Mouse (Mus musculus) granulocyte monocyte progenitor cell, adult 5-6 weeks (primary cell): Measurements from ENCODE around the gene Cfap97d2. TPM values are rescaled to one million over a fixed set of nuclear protein-coding genes. Genes with fewer than 3 reads are reported as not detected.

Experiments
- ATAC-seq: replicated peaks from 2 replicates; pipeline ENCODE4 v1.8.0; 2016; ENCODE audit warnings: mild to moderate bottlenecking, moderate TSS enrichment, inconsistent platforms; ENCODE audit not compliant: poor library complexity, severe bottlenecking
- total RNA-seq, 2 experiments: library from RNA; stranded (forward) in 1 of 2; stranded (reverse) in 1 of 2; fragments of 200-712, 200-1000 nt in 1 of 2; fragments of >200 nt in 1 of 2; fragmentation: Nextera tagmentation in 1 of 2; gene quantifications; 2 replicates each; pipeline ENCODE4 v1.2.3; 2014 to 2017

The Cfap97d2 gene
- total RNA-seq, 2 experiments from 2014 or later = not detected

DNA sequence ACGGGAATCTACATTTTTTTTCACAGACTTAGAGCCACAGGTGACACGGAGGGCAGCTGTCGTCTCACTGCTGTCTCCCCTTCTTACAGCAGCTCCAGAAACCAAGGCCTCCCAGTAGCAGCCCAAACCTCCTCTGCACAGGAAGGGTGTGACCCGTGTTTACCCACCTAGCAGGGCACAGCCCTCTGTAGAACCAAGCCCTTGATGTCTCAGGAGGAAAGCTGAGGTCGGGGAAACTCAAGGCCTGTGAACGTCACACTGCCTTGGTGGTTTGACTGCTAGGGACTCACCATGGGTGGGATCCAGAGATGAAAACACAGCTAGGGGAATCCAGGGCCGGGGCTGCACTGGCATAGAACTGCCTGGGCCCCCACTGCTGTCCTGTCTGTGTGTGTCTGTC, 19.3 kb upstream of the Cfap97d2 start:
- no peak for ATAC-seq

- ATAC-seq = no peak
Observed at GRCm38 (mm10) chr8:13687101-13687717, 18.5 kb upstream of the Cfap97d2 start.

DNA sequence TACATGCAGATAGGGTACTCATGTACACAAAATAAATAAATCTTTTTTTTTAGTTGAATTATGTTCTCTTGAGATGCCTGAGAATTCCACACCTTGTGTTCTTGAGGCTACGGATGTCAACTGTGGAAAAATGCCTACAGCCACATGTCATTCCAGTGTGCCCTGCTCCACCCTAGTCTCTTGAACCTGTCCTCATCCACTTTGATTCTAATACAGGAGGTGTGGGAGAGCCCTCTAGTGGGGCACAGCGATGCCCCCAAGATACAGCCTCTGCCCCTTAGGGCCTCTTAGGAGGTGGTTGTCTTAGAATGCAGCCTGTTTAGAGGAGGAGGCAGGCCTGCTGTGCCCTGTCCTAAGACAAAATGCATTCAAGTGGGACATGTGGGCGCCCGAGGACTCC, 17.7 kb upstream of the Cfap97d2 start:
- no peak for ATAC-seq

GRCm38 (mm10) chr8:13688461-13688860, 17.2 kb upstream of the Cfap97d2 start:
- no peak for ATAC-seq

DNA sequence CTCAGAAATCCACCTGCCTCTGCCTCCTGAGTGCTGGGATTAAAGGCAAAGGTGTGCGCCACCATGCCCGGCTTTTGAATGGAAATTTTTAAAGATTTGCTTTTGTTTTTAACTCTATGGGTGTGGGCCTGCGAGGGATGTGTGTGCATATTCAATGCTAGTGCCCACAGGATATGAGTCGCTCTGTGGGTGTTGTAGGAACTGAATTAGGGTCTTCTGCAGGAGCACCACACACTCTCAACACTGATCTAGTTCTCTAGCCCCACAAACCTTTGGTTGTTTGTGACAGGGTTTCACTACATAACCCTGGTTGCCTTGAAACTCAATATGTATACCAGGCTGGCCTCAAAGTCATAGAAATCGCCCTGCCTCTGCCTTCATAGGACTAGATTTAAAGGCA, 16.4 kb upstream of the Cfap97d2 start:
- ATAC-seq = no peak

DNA sequence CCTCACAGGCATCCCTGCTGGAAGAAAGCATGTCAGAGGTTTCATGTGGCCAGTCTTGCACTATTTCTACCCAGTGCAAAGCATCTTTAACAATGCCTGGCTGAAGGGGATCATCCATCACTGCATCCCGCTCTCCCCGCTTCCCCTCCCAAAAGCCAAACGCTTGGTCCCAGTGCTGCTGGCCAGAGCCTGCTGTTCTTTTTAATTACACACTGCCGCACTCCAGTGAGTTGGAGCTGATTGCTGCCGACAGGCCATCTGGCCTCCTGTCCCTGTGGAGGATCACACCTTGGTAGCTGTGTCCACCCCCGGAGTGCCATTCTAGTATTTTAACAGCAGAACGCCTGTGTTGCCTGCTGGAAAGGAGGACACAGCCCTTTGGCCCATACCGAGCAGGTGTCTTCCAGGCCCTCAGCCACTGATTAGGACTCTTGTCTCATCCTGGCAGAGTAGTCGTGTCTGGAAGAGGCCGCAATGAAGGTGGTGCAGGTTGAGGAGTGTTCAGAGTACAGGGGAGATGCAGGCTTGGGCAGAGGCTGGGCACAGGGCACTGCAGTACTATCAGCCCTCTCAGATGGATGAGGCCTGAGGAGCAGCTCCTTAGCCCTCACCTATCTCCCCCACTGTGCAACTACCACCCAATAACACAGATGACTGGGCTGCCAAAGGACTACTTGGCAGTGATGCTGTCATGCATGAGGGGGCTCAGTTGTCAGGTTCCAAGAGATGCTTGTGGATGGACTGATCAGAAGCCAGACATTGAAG, 13.2 kb upstream of the Cfap97d2 start:
- no peak for ATAC-seq

DNA sequence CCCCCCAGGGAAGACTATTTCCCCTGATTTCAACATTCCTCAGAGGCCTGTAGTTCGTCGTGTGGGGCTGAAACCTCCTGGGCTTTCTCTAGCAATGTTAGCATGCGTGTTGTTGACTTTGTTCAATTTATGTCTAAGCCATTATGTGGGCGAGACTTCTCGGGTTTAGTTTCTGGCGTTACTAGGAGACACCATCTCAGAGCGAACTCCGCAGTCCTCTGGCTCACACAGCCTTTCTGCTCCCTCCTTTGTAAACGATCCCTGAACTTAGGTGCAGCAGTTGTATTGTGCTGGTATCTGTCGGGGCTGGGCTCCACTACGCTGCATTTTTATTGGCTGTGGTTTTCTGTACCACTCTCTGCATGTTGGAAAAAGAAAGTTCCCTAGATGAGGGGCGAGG, 11.0 kb upstream of the Cfap97d2 start:
- no peak for ATAC-seq

DNA sequence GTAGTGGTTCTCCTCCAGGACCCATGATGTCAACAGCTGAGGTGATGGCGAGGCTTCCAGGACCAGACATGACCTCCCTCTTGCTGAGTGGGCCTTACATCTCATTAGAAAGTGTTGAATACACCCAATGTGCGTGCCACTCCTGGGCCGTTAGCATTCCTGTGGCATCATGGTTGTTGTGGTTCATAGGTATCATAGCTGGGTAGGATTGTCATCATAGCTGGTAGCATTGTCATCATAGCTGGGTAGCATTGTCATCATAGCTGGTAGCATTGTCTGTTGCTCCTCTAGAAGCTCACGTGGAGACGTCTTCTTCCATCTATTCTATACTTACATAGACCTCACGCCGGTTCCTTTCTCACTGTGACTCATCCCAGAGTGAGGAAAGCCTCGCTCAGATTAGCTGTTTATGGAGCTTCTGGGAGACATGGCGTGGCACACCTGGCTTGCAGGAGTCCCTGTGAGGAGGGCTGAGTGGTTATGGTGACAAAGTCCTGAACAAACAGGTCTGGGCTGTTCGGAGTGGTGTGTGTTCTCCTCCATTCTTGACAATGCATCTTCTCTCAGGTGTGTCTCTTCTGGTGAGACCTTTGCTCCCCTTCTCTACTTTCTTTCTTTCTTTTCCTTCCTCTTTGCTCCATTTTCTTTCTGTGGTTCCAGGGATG, 10.4 kb upstream of the Cfap97d2 start:
- ATAC-seq = no peak

DNA sequence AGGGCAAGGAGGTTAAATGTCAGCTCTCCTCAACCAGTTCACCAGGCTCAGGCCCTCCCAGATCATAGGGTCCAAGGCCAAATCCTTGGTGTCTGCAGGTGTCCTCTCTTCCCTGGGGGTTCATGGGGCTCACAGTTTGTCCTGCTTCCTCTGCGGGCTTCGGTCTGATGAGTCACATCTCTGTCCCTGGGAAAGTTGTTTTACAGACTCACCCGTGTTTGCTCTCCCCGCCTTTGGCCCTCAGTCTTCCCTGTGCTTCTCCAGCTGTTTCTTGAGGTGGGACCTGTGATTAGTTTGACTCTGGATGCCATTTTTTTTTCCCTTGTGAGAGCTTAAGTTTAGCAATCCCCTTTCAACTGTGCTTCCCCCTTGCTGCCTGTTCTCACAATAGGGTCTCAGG, 9.5 kb upstream of the Cfap97d2 start:
- ATAC-seq = no peak

GRCm38 (mm10) chr8:13697196-13697595, 8.5 kb upstream of the Cfap97d2 start:
- ATAC-seq = no peak

DNA sequence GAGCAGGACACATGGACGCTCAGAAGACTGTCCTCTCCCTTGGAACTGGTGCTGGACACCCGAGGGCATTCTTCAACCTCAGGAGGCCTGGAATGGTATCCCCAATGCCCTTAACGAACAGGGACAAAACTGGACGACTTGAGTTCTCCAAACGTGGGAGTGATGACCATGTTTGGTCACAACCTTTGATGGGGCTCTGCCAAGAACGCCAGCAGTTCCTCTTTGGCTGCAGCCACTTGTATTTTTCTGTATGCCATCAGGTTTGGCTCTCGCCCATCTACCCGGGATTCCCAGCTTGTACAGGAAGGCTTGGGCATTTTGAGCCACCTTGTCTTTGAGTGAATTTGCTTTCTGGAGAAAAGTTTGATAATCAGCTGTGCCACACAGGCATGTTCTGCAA, 8.0 kb upstream of the Cfap97d2 start:
- ATAC-seq = peak; percentile 61

- ATAC-seq = no peak
Observed at GRCm38 (mm10) chr8:13698281-13698680, 7.4 kb upstream of the Cfap97d2 start.

- ATAC-seq = no peak
Observed at GRCm38 (mm10) chr8:13699323-13699949, 6.3 kb upstream of the Cfap97d2 start.

DNA sequence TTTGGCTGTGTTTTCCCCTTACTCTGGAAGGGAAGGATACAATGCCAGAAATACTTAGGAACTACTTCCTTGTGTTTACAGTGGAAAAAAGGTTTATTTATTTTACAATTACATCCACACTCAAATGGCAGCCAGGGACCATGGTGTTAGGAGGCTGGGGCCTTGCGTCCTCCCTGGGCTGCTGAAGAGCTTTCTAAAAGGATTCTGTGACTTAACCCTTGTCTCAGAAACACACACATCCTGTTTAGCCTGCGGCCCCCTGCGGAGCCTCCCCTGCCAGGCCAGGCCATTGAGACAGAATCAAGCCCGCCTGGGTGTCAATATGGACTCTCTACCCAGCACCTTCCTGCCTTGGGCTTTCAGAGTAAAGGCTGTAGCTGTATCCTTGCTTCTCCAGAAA, 2.9 kb upstream of the Cfap97d2 start:
- no peak for ATAC-seq

- ATAC-seq = no peak
Observed at GRCm38 (mm10) chr8:13703756-13704155, 1.9 kb upstream of the Cfap97d2 start.

DNA sequence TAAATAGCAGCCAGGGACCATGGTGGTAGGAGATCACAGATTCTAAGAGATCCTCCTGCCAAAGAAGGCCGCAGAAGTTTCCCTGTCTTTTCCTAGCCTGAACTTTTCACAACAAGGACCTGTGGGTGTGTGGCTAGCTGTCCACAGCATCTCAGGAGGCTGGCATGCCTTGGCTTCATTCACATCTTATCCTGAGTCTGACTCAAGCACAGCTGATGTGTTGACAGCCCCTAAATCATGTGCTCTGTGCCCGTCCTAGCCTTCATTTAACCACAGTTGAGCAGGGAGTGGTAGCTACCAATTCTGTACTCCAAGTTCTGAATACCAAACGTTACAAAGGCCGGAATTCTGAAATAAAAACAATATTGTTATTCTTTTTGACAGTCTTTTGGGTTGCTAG, 1.4 kb upstream of the Cfap97d2 start:
- ATAC-seq = no peak

- no peak for ATAC-seq
Observed at GRCm38 (mm10) chr8:13706918-13707317, 1.2 kb downstream of the Cfap97d2 start.

GRCm38 (mm10) chr8:13708514-13708913, 2.8 kb downstream of the Cfap97d2 start:
- no peak for ATAC-seq

- ATAC-seq = no peak
Observed at GRCm38 (mm10) chr8:13718980-13719379, 13.3 kb downstream of the Cfap97d2 start.

DNA sequence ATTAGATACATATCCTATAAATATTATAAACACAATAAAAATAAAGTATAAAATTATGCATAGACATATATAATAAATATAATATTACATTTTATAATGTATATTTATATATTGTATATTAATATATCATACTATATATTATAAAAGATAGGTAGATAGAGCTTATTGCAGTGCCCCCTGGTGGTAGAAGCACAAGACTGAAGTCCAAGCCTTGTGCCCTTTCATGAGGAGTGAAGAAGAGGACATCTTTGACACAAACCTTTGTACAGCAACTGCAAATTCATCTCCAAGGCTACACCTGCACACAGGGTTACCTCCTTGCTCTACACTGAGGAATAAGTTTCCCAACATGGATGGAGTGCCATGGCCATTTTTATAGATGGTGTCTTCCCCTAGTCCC, 20.0 kb downstream of the Cfap97d2 start:
- no peak; the same call in 1 of the 2 replicates for ATAC-seq

- no peak for ATAC-seq
Observed at GRCm38 (mm10) chr8:13727469-13728094, 21.9 kb downstream of the Cfap97d2 start.
